Mouse (Mus musculus): ENCODE data around the gene Rhof.
A peak's percentile ranks its signal among the peaks of the same experiment; 100 is the strongest.

The Rhof gene

DNA sequence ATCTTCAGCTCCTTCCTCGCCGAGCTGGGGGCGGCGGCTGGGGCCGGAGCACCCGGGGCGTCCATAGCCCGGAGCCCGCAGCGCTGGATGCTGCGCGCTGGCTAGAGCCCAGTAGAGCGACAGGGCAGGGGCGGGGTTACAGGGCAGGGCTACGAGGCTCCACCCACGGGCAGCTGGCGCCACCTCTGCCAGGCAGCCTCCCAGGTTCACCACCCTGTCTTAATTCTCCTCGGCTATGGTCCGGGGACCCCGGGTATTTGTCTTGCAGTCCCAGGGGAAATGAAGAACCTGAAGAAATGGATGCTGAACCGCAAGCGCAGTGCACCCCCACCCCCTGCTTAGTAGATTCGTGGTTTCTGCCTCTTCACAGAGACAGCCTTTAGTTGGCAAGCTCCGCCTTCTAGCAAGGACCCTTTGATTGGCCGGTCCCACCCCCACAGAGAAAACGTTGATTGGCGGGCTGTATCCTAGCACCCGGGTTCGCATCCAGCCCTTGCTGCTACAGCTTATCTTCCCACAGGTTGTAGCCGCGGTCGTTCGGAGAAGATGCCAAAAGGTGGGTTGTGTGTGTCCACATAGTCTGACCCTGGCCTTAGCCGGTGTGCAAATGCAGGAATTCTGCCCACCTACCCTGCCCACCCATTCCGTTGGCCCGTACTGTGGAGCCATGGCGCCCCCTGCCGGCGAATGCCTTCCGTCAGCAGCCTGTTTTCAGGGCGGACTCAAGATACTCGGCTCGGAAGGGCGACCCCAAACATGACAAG is at the start of gene Rhof:
Rhof (minus strand) TSS at position 385 of the 764 bp plus-strand sequence.
- peak; percentile 95 for DNase-seq (ENCODE audit: low read depth, low spot score)

DNA sequence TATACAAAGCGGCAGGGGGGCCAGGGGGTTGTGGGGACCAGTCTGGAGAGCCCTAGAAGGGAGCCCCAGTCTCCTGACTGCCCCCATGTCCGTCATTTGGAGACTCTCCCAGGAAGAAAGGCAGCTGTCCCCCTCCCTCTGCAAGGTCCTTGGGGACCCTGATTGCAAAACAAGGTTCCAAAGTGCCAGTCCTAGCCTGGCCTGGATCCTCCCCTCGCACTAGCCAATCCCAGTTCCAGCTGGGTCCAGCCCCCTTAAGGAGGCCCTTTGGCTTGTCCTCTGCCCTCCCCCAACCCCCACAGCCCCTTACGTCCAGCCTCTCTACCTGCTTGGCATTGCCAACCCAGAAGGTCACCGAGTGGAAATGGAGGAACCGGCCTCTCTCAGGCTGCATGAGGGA is 49.0 kb upstream of the Rhof start:
- no peak for DNase-seq (ENCODE audit: low read depth, low spot score)

DNA sequence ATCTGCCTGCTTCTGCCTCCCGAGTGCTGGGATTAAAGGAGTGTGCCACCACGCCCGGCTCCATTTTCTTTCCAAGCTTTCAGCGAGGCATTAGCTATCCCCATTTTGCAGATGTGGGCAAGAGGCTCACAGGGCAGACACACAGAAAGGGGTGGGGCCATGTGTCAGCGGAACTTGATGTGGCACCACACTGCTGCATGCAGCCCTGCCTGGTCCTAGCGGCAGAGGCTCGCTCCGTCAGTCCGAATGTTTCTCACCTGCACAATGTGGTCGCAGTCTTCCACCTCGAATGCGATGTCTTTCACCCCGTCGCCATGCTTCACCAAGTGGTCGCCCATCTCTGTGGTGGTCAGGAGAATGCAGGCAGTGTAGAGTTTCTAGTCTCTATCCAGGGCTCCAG is 47.9 kb upstream of the Rhof start:
- DNase-seq (ENCODE audit: low read depth, low spot score): no peak

DNA sequence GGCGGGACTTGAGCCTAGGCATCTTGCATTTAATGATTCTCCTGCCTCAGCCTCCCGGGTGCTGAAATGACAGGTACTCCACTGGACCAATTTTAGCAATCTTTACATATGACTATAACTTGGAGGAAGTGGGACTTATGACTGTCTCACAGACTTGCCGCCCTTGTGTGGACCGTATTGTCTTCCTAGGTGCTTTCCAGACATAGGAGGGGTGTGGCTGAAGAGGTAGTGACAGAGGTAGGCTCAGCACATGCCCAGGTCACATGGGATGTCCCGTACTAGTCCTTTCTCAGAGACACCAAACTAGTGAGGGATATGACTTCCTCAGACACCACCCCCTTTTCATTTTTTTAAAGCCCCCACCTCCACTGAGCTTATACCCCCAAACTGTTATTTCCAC is 46.3 kb upstream of the Rhof start:
- DNase-seq (ENCODE audit: low read depth, low spot score): no peak

DNA sequence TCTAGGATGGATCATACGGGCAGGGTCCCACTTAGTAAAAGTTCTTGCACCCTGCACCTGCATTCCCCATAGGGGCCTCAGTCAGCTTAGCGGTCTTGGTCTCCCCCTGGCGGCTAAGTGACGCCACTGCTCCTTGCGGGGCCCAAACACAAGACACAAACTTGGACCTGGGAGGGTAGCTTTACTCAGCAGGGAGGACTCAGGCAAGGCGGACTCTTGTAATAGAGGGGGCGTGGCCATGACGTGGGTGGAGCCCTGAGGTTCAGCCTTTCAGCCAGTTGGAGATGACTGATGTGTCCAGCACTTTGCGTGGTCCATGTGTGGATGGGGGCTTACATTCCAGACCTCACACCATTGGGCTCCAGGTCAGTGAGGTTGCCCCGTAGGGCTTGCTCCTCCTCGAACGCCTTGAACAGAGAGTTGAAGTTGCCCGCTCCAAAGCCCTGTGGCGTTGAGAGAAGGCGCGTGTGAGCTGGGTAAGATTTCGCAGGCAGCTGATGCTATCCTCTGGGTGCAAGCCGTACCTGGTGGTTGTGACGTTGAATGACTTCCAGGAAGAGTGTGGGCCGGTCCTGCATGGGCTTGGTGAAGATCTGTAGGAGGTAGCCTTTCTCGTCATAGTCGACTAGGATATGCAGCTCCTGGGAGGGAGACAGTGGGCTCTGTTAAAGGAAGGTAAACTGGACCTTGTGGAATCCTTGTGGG is 39.3 kb upstream of the Rhof start:
- peak; percentile 95 for DNase-seq (ENCODE audit: low read depth, low spot score)

DNA sequence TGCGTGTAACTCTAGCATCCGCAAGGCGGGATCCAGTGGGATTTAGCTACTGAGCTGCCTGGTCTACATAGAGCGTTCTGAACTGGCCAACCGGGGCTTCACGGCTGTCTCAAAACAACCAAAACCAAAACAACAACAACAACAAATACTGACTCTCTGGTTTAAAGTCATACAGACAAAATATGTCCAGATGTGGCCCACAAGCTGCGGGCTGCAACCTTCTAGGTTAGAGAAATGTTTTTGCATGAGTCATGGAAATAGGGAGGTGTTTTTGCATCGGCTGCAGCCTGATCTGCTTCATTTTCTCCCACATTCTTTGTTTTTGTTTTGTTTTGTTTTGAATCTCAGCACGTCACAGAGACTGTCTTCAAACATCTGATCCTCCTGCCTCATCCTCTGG is 37.9 kb upstream of the Rhof start:
- no peak for DNase-seq (ENCODE audit: low read depth, low spot score)

DNA sequence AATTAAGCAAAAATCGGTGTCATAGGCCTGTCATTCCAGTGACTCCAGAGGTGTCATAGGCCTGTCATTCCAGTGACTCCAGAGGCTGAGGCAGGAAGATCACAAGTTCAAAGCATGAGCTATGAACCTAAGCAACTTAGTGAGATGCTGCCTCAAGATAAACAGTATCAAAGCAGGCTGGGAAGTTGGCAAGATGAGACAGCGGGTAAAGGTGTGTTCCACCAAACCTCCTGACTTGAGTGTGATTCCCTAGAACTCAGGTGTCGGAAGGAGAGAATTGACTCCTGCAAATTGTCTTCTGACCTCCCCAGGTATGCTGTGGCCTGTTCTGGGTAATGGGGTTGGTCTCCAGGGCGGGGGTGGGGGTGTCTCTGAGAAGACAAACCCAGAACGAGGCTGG is 36.8 kb upstream of the Rhof start, which contains the start of gene Psmd9:
Psmd9 (plus strand) TSS at position 130 of the 400 bp plus-strand sequence.
- no peak for DNase-seq (ENCODE audit: low read depth, low spot score)

DNA sequence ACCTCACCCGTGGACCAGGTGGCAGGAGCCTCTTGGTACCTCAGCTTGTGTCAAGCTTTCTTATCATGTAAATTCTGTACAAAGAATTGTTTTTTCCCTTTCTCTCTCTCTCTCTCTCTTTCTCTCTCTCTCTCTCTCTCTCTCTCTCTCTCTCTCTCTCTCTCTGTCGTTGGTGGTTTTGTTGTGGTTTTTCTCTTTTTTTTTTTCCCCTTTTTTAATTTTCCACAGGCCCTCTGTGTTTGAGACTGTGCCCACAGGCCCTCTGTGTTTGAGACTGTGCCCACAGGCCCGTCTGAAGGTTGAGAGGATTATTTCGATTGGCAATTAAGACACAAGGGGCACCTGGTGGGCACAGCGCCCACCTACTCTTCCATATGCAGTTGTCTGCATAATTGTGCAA is 35.1 kb upstream of the Rhof start:
- no peak for DNase-seq (ENCODE audit: low read depth, low spot score)

DNA sequence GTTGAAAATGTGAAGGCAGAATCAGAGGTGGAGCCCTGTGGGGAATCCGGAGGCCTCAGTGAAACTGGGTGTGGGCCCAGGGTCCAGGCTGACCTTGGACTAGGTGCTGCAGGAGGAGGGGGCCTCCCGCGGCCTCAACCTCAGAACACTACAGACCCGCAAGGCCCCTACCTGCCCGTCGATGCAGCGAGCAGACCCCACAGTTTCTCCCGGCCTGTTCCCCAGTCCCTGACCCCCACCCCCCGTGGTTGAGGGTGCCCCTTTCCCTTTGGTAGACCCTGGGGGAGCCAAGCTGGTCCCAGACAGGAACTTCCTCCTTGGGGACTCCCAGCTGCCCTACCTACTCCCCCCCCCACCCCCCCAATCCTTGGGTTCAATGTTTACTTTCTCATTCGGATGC is 33.9 kb upstream of the Rhof start:
- no peak for DNase-seq (ENCODE audit: low read depth, low spot score)

DNA sequence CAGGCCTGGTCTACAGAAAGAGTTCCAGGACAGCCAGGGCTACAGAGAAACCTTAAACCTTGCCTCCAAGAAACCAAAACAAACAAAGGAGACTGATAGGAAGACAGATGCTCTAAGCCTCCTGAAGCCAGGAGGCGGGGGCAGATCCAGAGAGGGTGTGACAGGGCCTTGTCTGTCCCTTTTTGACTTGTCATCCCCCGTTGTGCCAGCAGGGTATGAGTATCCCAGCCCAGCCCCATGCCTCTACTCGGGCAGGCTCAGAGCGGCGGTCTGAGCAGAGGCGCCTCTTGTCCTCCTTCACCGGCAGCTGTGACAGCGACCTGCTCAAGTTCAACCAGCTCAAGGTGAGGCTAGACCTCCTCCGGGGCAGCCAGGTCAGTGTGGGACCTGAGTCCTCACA is 30.4 kb upstream of the Rhof start:
- DNase-seq (ENCODE audit: low read depth, low spot score): peak; percentile 84

DNA sequence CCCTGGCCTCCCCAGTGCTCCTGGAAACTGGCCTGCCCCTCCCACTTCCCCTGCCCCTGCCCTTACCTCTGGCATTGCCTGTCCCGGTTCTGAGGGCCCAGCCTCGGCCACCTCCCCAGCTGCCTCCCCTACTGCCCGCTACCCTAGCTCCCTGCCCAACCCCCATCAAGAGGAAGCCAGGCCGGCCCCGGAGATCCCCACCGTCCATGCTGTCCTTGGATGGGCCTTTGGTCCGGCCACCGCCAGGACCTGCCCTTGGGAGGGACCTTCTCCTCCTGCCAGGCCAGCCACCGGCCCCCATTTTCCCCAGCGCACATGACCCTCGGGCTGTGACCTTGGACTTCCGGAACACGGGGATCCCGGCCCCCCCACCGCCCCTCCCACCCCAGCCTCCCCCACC is 27.8 kb upstream of the Rhof start:
- DNase-seq (ENCODE audit: low read depth, low spot score): no peak

DNA sequence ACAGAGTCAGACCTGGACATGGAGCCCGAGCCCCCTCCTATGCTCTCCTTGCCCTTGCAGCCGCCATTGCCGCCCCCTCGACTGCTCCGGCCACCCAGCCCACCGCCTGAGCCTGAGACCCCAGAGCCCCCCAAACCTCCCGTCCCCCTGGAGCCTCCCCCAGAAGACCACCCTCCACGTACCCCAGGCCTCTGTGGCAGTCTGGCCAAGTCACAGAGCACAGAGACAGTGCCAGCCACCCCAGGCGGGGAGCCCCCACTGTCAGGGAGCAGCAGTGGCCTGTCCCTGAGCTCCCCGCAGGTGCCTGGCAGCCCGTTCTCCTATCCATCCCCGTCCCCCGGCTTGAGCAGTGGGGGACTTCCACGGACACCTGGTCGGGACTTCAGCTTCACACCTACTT is 27.4 kb upstream of the Rhof start:
- no peak for DNase-seq (ENCODE audit: low read depth, low spot score)

DNA sequence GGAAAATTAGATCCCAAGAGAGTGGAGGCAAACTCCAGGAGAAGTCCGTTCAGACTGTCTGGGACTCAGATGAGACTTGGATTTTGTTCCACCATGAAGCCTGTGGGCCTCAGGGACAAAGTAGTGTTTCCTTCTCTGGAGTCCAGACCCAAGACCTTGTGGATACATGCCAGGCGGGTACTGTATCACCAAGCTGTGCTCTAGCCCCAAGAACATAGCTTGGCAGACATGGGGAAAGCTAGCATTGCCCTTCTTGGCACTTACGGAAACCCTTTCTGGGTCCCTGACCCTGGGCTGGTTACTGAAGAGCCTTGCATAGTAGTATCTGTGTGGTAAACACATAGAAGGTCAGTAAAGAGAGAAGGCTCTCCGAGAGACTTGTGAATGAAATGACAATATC is 27.0 kb upstream of the Rhof start:
- no peak for DNase-seq (ENCODE audit: low read depth, low spot score)

DNA sequence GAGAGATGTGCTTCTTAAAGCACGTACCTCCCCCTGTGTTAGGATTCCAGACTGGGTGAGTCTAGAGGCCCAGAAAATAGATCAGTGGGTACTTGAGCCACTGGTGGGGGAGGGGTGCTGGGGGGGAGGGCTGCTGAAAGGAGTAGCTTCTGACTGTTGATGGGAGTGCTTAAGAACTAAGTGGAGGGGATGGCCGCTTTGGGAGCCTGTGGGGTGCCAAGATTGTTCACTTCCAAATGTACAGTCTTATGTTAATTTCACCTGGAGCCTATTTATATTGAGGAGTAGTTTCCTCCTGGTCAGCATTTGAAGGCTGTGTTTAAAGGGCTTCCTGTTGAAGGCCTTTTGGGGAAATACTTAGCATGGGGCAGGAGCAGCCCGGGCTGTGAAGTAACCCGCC is 25.5 kb upstream of the Rhof start:
- peak; percentile 99 for DNase-seq (ENCODE audit: low read depth, low spot score)

DNA sequence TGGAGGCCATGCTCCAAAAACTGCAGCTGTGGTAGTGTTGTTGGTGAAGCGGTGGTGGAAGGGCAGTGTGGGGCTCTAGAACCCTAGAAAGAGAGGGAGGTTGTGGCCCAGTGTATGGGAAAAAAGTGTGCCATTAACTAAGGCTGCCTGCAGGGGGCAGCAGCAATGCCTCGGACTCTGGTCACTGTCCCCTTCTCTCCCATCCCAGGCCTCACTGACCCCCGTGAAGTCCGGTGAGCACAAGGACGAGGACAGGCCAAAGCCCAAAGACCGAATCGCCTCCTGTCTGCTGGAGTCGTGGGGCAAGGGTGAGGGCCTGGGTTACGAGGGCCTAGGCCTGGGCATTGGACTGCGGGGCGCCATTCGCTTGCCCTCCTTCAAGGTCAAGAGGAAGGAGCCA is 24.3 kb upstream of the Rhof start:
- peak; percentile 48 for DNase-seq (ENCODE audit: low read depth, low spot score)

DNA sequence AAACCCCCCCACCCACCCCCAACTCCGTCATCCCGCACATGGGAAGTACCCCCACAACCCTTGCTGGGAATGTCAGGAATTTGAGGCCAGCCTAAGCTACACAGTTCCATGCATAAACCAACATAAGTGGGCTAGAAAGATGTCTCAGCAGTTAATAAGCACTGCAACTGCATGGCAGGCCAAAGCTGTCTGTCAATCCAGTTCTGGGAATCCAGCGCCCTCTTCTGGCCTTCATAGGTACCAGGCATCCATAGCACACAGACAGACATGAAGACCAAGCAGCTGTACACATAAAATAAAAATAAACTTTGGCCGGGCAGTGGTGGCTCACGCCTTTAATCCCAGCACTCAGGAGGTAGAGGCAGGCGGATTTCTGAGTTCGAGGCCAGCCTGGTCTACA is 22.9 kb upstream of the Rhof start:
- peak; percentile 84 for DNase-seq (ENCODE audit: low read depth, low spot score)

DNA sequence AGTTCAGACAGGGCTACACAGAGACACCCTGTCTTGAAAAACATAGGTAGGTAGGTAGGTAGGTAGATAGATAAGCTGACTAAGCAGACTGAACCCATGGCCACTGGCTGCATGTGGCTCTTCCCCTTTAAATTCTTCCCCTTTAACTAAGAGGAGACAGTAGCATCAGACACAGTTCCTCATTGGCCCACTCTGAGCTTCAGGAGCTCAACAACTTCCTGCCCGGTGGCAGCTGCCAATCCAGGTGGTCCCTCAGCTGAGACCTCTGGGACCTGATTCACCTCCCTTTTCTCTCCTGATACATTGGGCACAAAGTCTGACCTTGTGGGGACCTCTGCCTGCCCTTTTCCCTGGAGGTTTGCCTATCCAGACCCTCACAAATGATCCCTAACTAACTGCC is 20.4 kb upstream of the Rhof start:
- no peak for DNase-seq (ENCODE audit: low read depth, low spot score)

DNA sequence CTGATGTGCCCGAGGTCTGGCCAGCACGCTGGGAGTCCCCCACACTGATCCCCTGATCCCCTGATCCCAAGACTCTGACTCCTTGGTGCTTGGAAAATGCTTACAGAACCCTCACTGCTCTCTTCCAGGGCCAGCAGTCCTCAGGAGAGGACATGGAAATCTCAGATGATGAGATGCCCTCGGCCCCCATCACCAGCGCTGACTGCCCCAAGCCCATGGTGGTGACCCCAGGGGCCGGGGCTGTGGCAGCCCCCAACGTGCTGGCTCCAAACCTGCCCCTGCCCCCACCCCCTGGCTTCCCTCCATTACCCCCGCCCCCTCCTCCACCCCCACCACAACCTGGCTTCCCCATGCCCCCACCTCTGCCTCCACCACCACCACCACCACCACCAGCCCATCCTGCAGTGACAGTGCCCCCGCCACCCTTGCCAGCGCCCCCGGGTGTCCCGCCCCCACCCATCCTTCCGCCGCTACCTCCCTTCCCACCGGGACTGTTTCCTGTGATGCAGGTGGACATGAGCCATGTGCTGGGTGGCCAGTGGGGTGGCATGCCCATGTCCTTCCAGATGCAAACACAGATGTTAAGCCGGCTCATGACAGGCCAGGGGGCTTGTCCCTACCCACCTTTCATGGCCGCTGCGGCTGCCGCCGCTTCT is 19.3 kb upstream of the Rhof start:
- DNase-seq (ENCODE audit: low read depth, low spot score): no peak

DNA sequence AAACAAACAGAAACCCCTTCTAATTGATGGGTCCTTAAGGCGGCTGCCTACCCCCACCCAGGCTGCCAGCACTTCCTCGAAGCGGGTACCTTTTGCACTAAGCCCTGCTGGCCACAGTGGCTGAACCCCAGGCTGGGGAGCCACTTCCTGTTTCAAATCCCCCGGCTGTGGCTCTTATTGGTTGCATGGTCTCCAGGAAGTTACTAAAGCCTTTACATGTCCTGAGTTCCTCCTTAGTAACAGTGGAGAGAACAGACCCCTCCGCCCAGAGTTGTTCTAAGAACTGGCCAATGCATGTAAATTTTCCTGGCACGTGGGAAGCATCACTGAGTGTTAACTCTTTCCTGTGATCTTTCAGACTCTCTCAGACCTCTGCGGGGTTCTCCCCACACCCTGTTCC is 18.6 kb upstream of the Rhof start:
- peak; percentile 89 for DNase-seq (ENCODE audit: low read depth, low spot score)

DNA sequence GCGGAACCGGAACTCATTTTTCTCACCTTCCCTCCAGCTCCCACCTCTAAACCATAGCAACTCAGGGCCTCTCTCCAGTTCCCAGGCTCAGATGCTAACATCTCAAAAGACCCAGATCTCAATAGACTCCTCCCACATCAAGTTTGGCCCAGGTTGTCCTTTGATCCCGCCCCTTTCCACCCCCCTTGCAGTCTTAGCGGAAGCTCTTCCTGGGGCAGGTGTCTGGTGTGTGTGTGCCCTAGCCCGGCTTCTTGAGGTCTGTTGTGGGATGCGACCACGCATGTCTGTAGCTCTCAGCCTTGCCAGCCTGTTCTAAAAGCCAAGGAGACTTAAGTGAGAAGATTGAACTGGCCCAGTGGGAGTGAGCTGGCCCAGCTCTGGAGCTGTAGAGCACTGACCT is 18.1 kb upstream of the Rhof start:
- DNase-seq (ENCODE audit: low read depth, low spot score): peak; percentile 79

DNA sequence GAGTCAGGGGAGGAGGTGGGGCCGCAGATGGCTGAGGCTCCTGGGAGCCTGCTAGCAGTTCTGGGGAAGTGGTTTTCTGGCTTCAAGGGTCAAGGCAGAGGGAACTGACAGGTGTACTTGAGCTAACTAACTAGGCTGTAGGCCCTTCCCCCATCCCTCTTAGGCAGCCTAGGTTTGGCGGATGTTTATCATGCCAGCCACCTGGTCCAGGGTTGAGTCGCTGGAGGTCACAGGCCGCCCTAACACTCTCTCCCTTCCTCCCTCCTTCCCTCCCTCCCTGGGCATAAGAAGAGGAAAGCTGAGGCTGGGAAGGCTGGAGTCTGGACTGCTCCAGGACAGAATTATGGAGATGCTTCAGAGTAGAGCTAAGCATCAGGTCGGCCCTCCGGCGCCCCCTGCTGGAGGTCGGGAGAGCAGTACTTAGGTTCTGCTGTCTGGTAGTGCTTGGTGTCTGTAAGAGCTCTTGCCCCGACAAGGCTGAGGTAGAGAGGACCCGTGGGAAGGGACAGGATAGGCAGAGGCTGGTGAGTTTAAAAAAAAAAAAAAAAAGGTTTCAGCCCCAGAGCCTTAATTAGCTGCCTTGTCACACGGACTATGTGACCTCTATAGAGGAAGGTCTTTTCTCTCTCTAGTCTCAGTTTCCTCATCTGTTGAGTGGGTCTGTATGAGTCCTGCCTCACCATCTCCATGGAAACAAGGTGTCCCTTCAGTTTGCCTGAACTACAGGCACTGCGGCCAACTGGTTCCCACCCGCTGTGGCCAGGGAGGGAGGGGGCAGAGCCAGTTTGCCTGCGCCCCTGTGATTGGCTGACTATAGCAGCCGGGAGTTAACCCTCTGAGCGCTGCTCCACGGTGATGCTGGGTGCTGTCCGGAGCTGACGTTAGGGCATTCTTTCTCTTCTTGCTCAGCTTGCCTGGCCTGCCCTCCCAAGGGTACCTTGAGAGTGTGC is 17.2 kb upstream of the Rhof start:
- peak; percentile 95 for DNase-seq (ENCODE audit: low read depth, low spot score)
